Mouse (Mus musculus): Measurements from ENCODE around the gene Slc39a11.

DNA sequence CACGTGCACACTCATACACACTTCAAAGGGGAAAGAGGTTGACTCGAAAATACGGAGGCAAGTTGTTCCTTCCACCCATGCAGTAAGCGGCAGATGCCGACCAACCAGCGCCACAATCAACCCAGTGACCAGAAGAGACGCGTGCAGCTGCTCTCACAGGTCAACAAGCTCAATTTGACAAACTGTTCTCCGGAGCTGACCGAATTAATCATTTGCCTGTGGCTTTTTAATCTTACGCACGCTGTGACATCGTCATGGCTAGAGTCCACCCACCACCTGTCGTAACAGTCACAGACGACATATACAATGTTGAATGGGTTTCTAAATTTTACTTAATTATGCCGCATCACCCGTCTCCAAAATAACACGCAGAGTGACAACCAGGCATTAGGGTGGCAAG is 124.1 kb downstream of the Slc39a11 start:
- TF ChIP-seq CTCF (conservative IDR thresholded peaks at IDR 0.05 in 1 of 2, IDR thresholded peaks at IDR 0.05 in 1 of 2; ENCODE audit: low read depth in 2 of 2, low read length in 2 of 2): no peak
- no peak for TF ChIP-seq KAT2A (IDR thresholded peaks at IDR 0.05; ENCODE audit: insufficient replicate concordance, low read length)
- TF ChIP-seq RCOR1 (conservative IDR thresholded peaks at IDR 0.05; ENCODE audit: low read depth, low read length): no peak
- no peak for TF ChIP-seq NRF1 (IDR thresholded peaks at IDR 0.05; ENCODE audit: low read depth, low read length)
- no peak for TF ChIP-seq EP300 (IDR thresholded peaks at IDR 0.05; ENCODE audit: low read length)
- no peak for TF ChIP-seq ZMIZ1 (IDR thresholded peaks at IDR 0.05; ENCODE audit: low read depth, low read length)
- no peak for TF ChIP-seq MEF2A (IDR thresholded peaks at IDR 0.05; ENCODE audit: borderline replicate concordance, low read depth, low read length)
- TF ChIP-seq ELF1 (IDR thresholded peaks at IDR 0.05; ENCODE audit: low read depth, low read length): no peak
- TF ChIP-seq POLR2A (IDR thresholded peaks at IDR 0.05; ENCODE audit: low read depth, low read length): no peak
- no peak for TF ChIP-seq USF1 (IDR thresholded peaks at IDR 0.05; ENCODE audit: low read depth, low read length)
- TF ChIP-seq TBP (conservative IDR thresholded peaks at IDR 0.05; ENCODE audit: low read depth, low read length): no peak
- no peak for TF ChIP-seq POLR2AphosphoS2 (IDR thresholded peaks at IDR 0.05; ENCODE audit: low read depth, low read length)
- no peak for TF ChIP-seq E2F4 (IDR thresholded peaks at IDR 0.05; ENCODE audit: insufficient replicate concordance, low read depth, low read length)
- no peak for TF ChIP-seq JUND (conservative IDR thresholded peaks at IDR 0.05; ENCODE audit: low read depth, low read length)

Measured in CH12.LX (cell line).